Mouse (Mus musculus) erythroid progenitor cell, adult 5-6 weeks (primary cell): ENCODE measurements around the gene Irak4. TPM values are rescaled to one million over a fixed set of nuclear protein-coding genes. Genes with fewer than 3 reads are reported as not detected.

ENCODE experiments used
- ATAC-seq: replicated peaks from 2 replicates; pipeline ENCODE4 v1.8.0; 2016; ENCODE audit warnings: moderate number of reproducible peaks, mild to moderate bottlenecking, moderate TSS enrichment, inconsistent platforms; ENCODE audit not compliant: poor library complexity, low FRiP score, severe bottlenecking
- total RNA-seq, 2 experiments: library from RNA; stranded (forward) in 1 of 2; stranded (reverse) in 1 of 2; fragments of 150-400 nt in 1 of 2; fragments of 186-747, 209-891 nt in 1 of 2; gene quantifications; 2 replicates each; pipeline versions ENCODE4 v1.2.3 to v1.2.4; 2015 to 2017; ENCODE audit warnings: low replicate concordance in 2 of 2

Gene Irak4
- total RNA-seq, 2 experiments from 2014 or later: 4.2 to 5.4 TPM

GRCm38 (mm10) chr15:94557442-94557841 lies 14.0 kb downstream of the Irak4 start:
- peak; percentile 73; the same call in 1 of the 2 replicates for ATAC-seq

- no peak for ATAC-seq
Measured at GRCm38 (mm10) chr15:94558895-94559656, 15.6 kb downstream of the Irak4 start.

GRCm38 (mm10) chr15:94564909-94565308 lies 21.5 kb downstream of the Irak4 start:
- no peak for ATAC-seq

- 0 out of 2 replicates have a peak, but pooled peaks have one; percentile 25 for ATAC-seq
Measured at GRCm38 (mm10) chr15:94565854-94566253, 22.4 kb downstream of the Irak4 start.

GRCm38 (mm10) chr15:94568496-94569182 lies 25.2 kb downstream of the Irak4 start:
- no peak for ATAC-seq

- ATAC-seq: no peak
Measured at GRCm38 (mm10) chr15:94571501-94571900, 28.1 kb downstream of the Irak4 start.

- no peak for ATAC-seq
Measured at GRCm38 (mm10) chr15:94572746-94573145, 29.3 kb downstream of the Irak4 start.

GRCm38 (mm10) chr15:94574566-94575268 lies 31.3 kb downstream of the Irak4 start:
- no peak for ATAC-seq

GRCm38 (mm10) chr15:94582000-94582593 lies 38.7 kb downstream of the Irak4 start:
- ATAC-seq: no peak

- no peak for ATAC-seq
Measured at GRCm38 (mm10) chr15:94583153-94583552, 39.7 kb downstream of the Irak4 start.

- ATAC-seq: no peak
Measured at GRCm38 (mm10) chr15:94584738-94585137, 41.3 kb downstream of the Irak4 start.

GRCm38 (mm10) chr15:94587826-94588715 lies 44.6 kb downstream of the Irak4 start:
- no peak for ATAC-seq

GRCm38 (mm10) chr15:94589219-94590075 lies 46.0 kb downstream of the Irak4 start, which contains the start of gene Twf1:
Twf1 (minus strand) TSS chr15:94589889.
- peak; percentile 99 for ATAC-seq

GRCm38 (mm10) chr15:94590083-94590482 lies 46.6 kb downstream of the Irak4 start:
- no peak for ATAC-seq

- no peak for ATAC-seq
Measured at GRCm38 (mm10) chr15:94591356-94591755, 47.9 kb downstream of the Irak4 start.

GRCm38 (mm10) chr15:94593586-94593985 lies 50.1 kb downstream of the Irak4 start:
- ATAC-seq: no peak

GRCm38 (mm10) chr15:94600145-94600707 lies 56.8 kb downstream of the Irak4 start:
- no peak for ATAC-seq

- no peak for ATAC-seq
Measured at GRCm38 (mm10) chr15:94601339-94601738, 57.9 kb downstream of the Irak4 start.
